Mouse (Mus musculus): ENCODE measurements around the gene Rcbtb1. TPM values are rescaled to one million over a fixed set of nuclear protein-coding genes. Genes with fewer than 3 reads are reported as not detected.
"Not testable (repeated sequence)": the region's sequence is repeated elsewhere in the genome, so short reads cannot be mapped to it uniquely, and the experiment has no call there.

Rcbtb1 gene
- polyA plus RNA-seq, 1 experiment from 2014 or later = 43.0 TPM

DNA sequence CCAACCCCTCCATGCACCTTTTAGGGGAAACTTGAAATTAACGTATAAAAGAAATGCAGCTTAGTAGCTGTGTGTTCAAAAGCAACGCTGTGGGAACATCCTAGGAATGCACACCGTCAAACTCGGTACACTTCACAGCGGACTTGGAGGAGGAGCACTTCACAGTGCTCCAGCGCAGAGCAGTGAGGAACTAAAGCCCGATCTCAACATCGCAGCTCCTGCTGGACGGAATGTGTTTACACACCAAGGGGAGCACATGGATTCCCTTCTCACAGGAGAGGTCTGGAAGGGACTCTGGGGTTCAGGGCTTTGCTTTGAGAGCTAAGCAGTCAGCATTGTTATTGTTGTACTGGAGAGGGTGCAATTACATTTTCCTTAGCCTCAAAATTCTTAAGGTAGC is 32.6 kb downstream of the Rcbtb1 start:
- H3K4me1 ChIP-seq (ENCODE audit: control insufficient read depth, insufficient read depth, low read length) = no peaks in the 10 kb centered on the region
- no peak overlapping the region for H3K9ac ChIP-seq (ENCODE audit: low read length)
- H3K4me3 ChIP-seq (ENCODE audit: low read depth, low read length) = no peak overlapping the region
- peaks cover 89% of the 10 kb centered on the region for H3K36me3 ChIP-seq (ENCODE audit: control insufficient read depth, insufficient read depth, low read length)
- no peaks in the 10 kb centered on the region for H3K9me3 ChIP-seq (replicated peaks; ENCODE audit: control insufficient read depth, low read length)
- H3K27ac ChIP-seq (ENCODE audit: low read depth, low read length) = no peak overlapping the region
- ATAC-seq = no peak
- DNase-seq (ENCODE audit: low spot score) = no peak
- 95% methylated on average over 9 of the region's 9 CpGs for WGBS
- no peaks in the 10 kb centered on the region for H3K27me3 ChIP-seq (replicated peaks; ENCODE audit: control insufficient read depth, insufficient read depth, low read length)
- H3K4me2 ChIP-seq (ENCODE audit: low read length) = no peak overlapping the region

DNA sequence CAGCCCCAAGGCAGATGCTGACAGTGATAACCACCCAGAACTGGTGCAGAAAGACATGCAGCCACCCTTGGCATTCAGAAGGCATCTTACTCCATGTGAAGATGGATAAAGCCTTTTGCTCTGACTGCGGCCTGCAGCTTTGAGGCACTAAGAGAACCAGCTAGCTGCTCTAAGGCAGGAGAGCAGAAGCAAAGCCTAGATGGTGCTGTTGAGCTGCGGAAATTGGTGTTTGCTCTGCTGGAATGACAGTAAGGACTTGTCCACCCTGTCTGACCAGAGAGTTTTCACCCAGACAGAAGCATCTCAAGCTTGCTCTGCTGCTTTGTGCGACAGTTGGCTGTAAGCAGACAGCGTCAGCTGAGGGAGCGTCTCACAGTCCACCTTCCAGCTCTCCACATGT is 49.3 kb downstream of the Rcbtb1 start:
- peak; percentile 30 for DNase-seq (ENCODE audit: low spot score)
- WGBS = 76% methylated on average over 5 of the region's 5 CpGs
- not testable (repeated sequence) for H3K36me3 ChIP-seq (ENCODE audit: control insufficient read depth, insufficient read depth, low read length); H3K9me3 ChIP-seq (replicated peaks; ENCODE audit: control insufficient read depth, low read length); H3K4me1 ChIP-seq (ENCODE audit: control insufficient read depth, insufficient read depth, low read length); ATAC-seq; H3K9ac ChIP-seq (ENCODE audit: low read length); H3K27me3 ChIP-seq (replicated peaks; ENCODE audit: control insufficient read depth, insufficient read depth, low read length); H3K27ac ChIP-seq (ENCODE audit: low read depth, low read length); H3K4me3 ChIP-seq (ENCODE audit: low read depth, low read length); H3K4me2 ChIP-seq (ENCODE audit: low read length)

DNA sequence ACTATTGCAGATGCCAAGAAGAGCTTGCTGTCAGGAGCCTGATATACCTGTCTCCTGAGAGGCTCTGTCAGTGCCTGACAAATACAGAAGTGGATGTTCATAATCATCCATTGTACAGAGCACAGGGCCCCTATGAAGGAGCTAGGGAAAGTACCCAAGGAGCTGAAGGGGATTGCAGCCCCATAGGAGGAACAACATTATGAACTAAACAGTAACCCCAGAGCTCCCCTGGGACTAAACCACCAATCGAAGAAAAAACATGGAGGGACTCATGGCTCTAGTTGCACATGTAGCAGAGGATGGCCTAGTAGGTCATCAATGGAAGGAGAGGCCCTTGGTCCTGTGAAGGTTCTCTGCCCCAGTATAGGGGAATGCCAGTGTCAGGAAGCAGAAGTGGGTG is 54.9 kb downstream of the Rcbtb1 start:
- not testable (repeated sequence) for DNase-seq (ENCODE audit: low spot score); H3K27ac ChIP-seq (ENCODE audit: low read depth, low read length); H3K36me3 ChIP-seq (ENCODE audit: control insufficient read depth, insufficient read depth, low read length); H3K4me3 ChIP-seq (ENCODE audit: low read depth, low read length); H3K4me2 ChIP-seq (ENCODE audit: low read length); H3K9me3 ChIP-seq (replicated peaks; ENCODE audit: control insufficient read depth, low read length); H3K9ac ChIP-seq (ENCODE audit: low read length); H3K27me3 ChIP-seq (replicated peaks; ENCODE audit: control insufficient read depth, insufficient read depth, low read length); H3K4me1 ChIP-seq (ENCODE audit: control insufficient read depth, insufficient read depth, low read length); ATAC-seq
- WGBS = 95% methylated on average over 1 of the region's 1 CpGs

DNA sequence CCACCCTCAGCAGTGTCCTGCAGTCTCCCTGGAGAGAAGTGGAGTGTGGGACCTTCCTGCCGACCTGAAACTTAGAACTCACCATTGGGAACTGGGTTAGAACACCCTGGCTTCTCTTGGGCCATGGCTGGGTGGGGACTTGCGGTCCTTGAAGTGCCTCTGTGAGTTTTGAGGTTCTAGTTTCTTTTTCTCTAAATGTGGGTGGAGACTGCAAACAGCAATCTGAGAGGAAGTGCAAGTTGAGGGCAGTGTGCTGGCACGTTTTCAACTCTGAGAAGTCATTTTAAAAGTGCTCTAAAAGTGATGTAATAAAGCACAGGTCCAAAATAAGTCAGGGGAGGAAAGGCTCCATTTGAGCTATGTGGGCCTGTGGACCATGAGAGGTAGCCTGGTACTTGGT is 59.0 kb downstream of the Rcbtb1 start, which contains the start of gene Gm6904:
Gene Gm6904, minus strand, starts transcription at position 161 of the 400 bp plus-strand sequence.
- DNase-seq (ENCODE audit: low spot score) = no peak
- H3K27me3 ChIP-seq (replicated peaks; ENCODE audit: control insufficient read depth, insufficient read depth, low read length) = no peaks in the 10 kb centered on the region
- no peak within 1 kb of the TSS for H3K27ac ChIP-seq (ENCODE audit: low read depth, low read length)
- no peaks in the 10 kb centered on the region for H3K4me1 ChIP-seq (ENCODE audit: control insufficient read depth, insufficient read depth, low read length)
- WGBS = 86% methylated on average over 3 of the region's 3 CpGs
- H3K36me3 ChIP-seq (ENCODE audit: control insufficient read depth, insufficient read depth, low read length) = no peaks in the 10 kb centered on the region
- no peaks in the 10 kb centered on the region for H3K9me3 ChIP-seq (replicated peaks; ENCODE audit: control insufficient read depth, low read length)
- no peak within 1 kb of the TSS for H3K9ac ChIP-seq (ENCODE audit: low read length)
- no peak for ATAC-seq
- H3K4me2 ChIP-seq (ENCODE audit: low read length) = no peak within 1 kb of the TSS
- no peak within 1 kb of the TSS for H3K4me3 ChIP-seq (ENCODE audit: low read depth, low read length)

DNA sequence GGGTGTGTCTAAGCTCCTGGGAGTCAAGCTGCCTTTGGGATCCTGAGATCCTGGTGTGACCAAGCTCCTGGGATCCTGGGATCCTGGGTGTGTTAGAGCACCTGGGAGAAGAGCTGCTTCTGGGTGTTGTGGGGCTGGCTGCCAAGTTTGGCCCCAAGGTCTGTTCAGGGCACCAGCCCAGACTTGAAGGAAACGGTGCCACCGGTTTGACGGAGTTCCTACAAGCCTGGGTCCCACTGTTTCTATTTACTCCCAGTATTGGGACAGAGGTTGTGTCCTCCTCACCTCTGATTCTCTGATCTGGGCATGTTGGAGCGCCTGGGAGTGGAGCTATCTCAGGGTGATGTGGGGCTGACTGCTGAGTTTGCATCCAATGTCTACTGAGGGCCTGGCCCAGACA is 74.0 kb downstream of the Rcbtb1 start:
- H3K9ac ChIP-seq (ENCODE audit: low read length); H3K4me1 ChIP-seq (ENCODE audit: control insufficient read depth, insufficient read depth, low read length); H3K4me3 ChIP-seq (ENCODE audit: low read depth, low read length); H3K9me3 ChIP-seq (replicated peaks; ENCODE audit: control insufficient read depth, low read length); H3K4me2 ChIP-seq (ENCODE audit: low read length); H3K27me3 ChIP-seq (replicated peaks; ENCODE audit: control insufficient read depth, insufficient read depth, low read length); H3K36me3 ChIP-seq (ENCODE audit: control insufficient read depth, insufficient read depth, low read length); H3K27ac ChIP-seq (ENCODE audit: low read depth, low read length); ATAC-seq; DNase-seq (ENCODE audit: low spot score): not testable (repeated sequence)
- 95% methylated on average over 4 of the region's 4 CpGs for WGBS

Other genes with a start within 250 kb of the Rcbtb1 start
- not detected in 2 replicates for gene 1700129C05Rik, start 58.3 kb upstream of the Rcbtb1 start, polyA plus RNA-seq (2014; fragmentation: Nextera tagmentation; extraction: Ambion mirVana)
- gene Gm5142, start 22.5 kb upstream of the Rcbtb1 start, polyA plus RNA-seq (2014; fragmentation: Nextera tagmentation; extraction: Ambion mirVana) = not detected in 2 replicates
- gene Gm6904, start 59.0 kb downstream of the Rcbtb1 start, polyA plus RNA-seq (2014; fragmentation: Nextera tagmentation; extraction: Ambion mirVana) = not detected in 2 replicates
- gene Phf11a, start 96.3 kb downstream of the Rcbtb1 start, polyA plus RNA-seq (2014; fragmentation: Nextera tagmentation; extraction: Ambion mirVana) = not detected in 2 replicates
- 0.27 and 0.43 TPM in 2 replicates for gene Phf11b, start 140.1 kb downstream of the Rcbtb1 start, polyA plus RNA-seq (2014; fragmentation: Nextera tagmentation; extraction: Ambion mirVana)
- gene Phf11d, start 164.3 kb downstream of the Rcbtb1 start, polyA plus RNA-seq (2014; fragmentation: Nextera tagmentation; extraction: Ambion mirVana) = 0.18 and 0.30 TPM in 2 replicates
- 0.12 and 0.34 TPM in 2 replicates for gene Phf11c, start 194.2 kb downstream of the Rcbtb1 start, polyA plus RNA-seq (2014; fragmentation: Nextera tagmentation; extraction: Ambion mirVana)
- 8.0 and 9.7 TPM in 2 replicates for gene Setdb2, start 239.7 kb downstream of the Rcbtb1 start, polyA plus RNA-seq (2014; fragmentation: Nextera tagmentation; extraction: Ambion mirVana)
- 27.2 and 27.9 TPM in 2 replicates for gene Cab39l, start 239.8 kb downstream of the Rcbtb1 start, polyA plus RNA-seq (2014; fragmentation: Nextera tagmentation; extraction: Ambion mirVana)